Mouse (Mus musculus): ENCODE measurements around the gene Lonrf2. TPM values are rescaled to one million over a fixed set of nuclear protein-coding genes. Genes with fewer than 3 reads are reported as not detected.

Gene Lonrf2
- total RNA-seq, 2 experiments from 2014 or later: 120 to 121 TPM

DNA sequence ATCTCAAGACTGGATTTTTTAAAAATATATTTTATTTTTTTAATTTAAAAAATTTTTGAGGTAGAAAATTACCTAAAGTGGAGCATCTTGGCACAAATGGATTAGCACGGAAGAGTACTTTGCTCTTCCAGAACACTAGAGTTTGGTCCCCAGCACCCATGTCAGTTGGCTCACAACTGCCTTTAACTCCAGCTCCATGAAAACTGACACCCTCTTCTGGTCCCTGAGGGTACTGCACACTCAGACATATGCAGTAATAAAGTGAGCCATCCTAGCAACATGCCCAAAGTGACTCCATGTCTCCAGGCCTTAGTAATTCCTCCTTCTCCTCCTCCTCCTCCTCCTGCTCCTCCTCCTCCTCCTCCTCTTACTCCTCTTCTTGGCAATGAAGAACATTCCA lies 58.2 kb downstream of the Lonrf2 start:
- no peak for DNase-seq (ENCODE audit: low spot score in 2 of 2)
- intact Hi-C loops (cut with DNase I): no loop called here

DNA sequence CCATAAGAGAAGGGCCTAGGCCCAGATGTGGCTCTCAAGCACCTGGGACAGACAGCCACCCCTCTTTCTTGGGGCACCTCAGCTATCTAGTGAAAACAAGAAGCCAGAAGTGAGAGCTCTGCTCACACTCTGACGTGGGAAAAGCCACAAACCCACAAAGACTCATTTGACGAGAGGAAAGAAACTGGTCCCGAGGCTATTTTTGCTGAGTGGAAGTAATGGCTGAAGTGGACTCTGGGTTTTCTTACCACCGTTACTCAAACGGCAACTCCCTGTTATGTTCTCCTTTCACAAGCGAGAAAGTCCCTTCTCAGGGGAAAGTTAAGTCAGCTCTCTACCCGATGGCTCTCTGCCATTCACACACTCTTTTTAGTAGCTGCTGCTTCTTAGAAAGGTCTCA lies 59.0 kb downstream of the Lonrf2 start:
- no peak for DNase-seq (ENCODE audit: low spot score in 2 of 2)
- intact Hi-C loops (cut with DNase I): no loop called here

DNA sequence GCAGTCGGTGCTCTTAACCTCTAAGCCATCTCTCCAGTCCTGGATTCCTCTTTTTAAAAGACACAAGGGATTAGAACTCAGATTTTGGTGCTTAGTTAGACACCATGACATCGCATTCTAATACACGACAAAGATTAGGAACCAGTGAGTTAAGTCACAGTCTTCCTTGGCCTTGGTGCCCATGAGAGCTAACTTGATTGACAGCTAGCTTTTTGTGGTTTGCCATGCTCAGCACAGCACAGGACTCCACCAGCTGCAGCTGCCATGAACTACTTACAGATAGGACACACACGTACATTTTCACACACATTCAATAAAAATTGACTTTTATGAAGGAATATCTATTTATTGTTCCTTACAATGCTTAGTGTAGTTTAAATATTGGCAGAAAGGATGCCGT lies 60.8 kb downstream of the Lonrf2 start:
- DNase-seq (ENCODE audit: low spot score in 2 of 2): no peak
- intact Hi-C loops (cut with DNase I): no loop called here

DNA sequence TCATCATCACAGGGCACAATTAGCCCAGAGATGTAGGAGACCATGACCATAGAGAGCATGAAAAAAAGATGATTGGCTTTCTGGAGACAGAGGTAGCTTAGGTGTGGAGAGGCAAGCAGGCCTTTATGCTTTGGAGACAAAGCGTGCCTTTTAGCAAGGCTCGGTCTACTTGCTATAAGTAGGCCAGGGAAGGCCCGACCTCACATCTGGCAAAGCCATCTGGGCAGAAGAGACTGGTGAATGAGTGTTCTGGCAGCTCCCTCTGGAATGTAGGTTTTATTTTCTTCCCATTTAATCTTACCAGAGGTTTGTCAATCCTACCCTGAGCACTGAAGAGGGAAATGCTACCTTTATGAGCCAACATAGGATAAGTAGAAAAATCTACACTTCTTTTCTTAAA lies 65.8 kb downstream of the Lonrf2 start:
- DNase-seq (ENCODE audit: low spot score in 2 of 2): no peak
- intact Hi-C loops (cut with DNase I): loop anchor here (1.0 to 2.0 kb wide), 2 partner anchors 378 to 586 kb away; no protein-coding TSS in a partner anchor

DNA sequence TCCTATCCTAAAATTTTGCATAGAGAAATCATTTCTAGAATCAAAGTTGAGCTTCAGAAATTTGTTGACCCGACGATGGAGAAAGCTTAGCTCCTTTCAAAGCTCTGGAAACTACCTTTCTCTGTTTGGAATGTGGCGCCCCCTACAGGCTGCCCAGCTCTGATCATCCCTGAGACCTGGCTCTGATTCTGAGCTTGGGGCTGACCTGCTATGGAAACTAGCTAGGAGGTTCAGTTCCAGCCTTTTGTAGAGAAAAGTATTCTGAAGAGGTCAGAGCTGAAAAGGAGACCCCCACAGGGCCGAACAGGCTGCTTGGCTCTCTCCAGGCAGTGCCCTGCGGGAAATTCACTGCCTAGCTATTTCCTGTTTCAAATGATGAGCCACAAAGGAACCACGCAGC lies 66.6 kb downstream of the Lonrf2 start:
- DNase-seq (ENCODE audit: low spot score in 2 of 2): peak; percentile 70 to 71
- intact Hi-C loops (cut with DNase I): loop anchor here (1.0 to 5.0 kb wide), 4 partner anchors 143 to 586 kb away; no protein-coding TSS in a partner anchor

DNA sequence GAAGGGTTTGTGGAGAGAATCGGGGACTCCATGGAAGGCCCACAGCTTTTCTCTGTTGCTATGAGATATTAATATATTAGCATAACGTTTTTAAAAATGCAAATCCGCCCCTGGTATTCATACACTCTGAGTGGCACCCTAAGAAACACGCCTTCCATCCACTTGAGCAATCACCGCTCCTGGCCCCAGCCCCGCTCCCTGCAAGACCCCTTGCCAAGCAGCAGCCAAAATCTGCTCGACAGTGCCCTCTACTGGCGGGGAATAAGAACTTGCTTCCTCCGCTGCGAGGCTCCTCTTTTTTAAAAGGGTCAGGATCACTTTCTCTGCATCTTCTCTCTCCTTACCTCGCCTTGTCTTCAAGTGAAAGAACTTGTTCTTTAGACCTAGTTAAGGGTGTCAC lies 68.7 kb downstream of the Lonrf2 start:
- intact Hi-C loops (cut with DNase I): loop anchor here (5.0 kb wide), 2 partner anchors 141 to 451 kb away; no protein-coding TSS in a partner anchor
- DNase-seq (ENCODE audit: low spot score in 2 of 2): peak; percentile 59 to 60

DNA sequence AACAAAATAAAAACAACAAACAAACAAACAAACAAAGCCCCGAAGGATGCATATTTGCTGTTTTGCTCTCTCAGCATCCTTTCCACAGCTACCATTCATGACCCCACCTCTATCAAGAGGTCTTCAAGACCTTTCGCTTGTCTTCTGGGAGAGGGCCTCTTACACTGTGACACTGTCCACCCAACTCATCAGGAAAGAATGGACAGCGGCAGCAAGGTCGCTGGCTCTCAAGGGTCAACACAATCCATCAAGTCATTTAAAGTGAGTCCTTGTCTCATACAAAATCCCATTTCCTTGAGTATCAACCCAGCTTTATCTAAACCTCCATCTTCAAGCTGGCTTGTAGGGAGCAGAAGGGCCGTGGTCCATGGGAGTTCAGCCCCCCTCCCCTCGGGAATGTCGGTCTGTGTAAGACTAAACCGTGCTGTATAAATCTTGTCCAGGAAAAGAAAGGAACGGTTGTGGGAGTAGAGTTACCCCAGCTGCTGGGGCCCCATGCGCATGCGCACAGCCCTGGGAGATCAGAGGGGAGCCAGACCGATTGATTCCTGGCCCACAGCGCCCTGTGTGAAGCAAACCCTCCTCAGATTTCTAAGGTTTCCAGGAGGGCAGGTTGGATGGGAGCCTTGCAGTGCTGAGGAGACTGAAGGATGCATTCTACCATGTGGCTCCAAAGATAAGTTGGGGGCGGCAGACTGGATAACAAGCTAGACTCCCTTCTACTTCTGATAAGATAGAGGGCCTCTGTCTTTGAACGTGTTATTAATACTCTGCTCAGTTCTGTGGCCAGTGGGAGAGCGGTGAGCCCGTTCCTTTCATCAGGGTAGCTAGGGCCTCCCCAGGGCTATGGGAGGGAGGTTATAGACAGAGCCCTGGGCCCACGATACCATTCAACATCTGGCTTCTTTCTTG lies 69.6 kb downstream of the Lonrf2 start:
- no peak for DNase-seq (ENCODE audit: low spot score in 2 of 2)
- intact Hi-C loops (cut with DNase I): loop anchor here (5.0 kb wide), 2 partner anchors 140 to 450 kb away; no protein-coding TSS in a partner anchor

DNA sequence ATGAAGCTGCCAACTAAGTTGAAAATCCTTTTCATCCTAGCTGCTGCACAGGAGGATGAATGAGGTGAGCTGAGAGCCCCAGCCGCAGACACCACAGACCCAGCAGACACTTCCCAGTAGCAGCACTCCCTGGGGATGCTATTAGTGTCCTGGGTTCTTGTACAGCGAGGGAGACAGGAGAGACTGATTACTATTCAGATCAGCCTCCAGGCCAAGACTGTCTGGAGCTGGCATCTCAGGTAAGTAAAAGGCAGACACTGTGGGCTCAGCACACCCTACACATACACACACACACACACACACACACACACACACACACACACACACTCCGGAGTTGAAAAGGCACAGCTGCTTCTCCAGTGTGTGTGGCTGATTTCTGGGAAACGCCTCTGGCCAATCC lies 70.3 kb downstream of the Lonrf2 start:
- no peak for DNase-seq (ENCODE audit: low spot score in 2 of 2)
- intact Hi-C loops (cut with DNase I): loop anchor here (5.0 kb wide), 2 partner anchors 139 to 449 kb away; no protein-coding TSS in a partner anchor

DNA sequence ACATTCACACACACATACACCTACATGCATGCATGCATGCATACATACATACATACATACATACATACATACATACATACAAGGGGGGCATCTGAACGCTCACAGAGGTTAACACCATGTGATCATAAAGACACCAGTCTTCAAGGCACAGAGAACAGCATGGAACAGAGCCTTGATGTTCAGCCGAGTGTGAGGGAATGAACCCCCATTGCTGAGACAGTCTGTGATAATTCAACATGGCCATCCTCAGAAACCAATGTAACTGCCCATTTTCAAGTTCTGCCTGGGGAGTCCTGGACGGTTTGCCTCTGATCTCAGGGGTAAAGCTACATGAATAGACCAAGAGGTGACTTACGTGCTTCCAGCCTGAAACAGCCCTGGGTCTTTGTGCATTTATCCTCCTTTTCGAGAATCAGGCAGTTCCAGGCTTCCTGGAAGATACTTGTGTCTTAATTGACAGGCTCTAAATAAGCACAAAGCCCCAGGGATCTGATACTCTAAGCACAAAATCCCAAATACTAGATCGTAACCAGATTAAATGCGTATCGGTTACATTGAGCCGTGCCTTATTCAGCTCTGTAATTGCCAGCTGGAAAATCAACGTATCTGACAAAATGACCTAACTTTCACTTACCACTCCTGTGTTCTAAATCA lies 72.4 kb downstream of the Lonrf2 start:
- intact Hi-C loops (cut with DNase I): no loop called here

DNA sequence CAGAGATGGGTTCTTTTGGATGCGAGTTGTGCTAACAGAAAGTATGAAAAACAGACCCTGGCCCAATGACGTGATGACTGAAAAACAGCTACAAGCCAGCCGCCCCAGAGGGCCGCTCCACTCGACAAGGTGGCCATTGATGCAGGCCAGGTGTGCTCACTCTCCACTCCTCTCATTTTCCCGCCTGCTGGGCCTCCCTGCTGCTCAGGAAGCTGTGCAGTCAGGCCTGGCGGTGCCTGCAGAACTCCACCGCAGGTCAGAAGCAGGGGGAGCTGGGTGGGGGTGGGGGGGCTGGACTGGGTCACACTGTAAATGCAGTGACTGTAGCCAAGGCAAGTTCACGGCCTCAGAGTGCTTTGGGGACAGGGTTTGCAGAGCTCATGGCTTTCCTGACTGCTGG lies 76.1 kb downstream of the Lonrf2 start:
- DNase-seq (ENCODE audit: low spot score in 2 of 2): no peak
- intact Hi-C loops (cut with DNase I): no loop called here

More for the DNA sequence above, 72.4 kb downstream of the Lonrf2 start:
- no peak for DNase-seq (ENCODE audit: low spot score in 2 of 2)

DNA sequence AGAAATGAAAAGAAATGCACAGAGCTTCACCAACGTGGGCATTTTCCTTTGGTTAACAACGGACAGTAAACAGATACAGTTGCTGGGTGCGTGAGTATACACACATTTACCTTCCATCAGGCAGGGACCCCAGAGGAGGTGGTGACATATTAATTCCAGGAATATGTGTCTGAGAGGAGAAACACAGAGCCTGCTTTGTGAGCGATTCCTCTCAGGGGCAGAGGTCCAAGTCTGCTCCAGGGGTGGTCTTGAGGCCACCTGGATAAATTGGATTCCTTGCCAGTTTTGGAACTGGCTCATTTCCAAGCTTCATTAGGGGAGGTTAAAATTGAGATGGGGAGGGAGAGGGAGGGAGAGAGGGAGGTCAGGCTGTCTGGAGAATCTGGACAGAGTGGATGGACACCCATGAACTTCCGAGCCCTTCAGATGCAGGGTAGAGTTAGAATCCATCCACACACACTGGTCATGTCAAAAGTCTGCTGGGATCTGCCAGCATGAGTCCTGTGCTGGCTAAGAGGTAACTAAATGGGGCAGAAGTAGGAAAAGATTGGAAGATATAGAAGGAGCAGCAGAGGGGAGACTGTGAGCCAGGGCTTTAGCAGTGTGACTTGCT lies 78.6 kb downstream of the Lonrf2 start:
- DNase-seq (ENCODE audit: low spot score in 2 of 2): no peak

DNA sequence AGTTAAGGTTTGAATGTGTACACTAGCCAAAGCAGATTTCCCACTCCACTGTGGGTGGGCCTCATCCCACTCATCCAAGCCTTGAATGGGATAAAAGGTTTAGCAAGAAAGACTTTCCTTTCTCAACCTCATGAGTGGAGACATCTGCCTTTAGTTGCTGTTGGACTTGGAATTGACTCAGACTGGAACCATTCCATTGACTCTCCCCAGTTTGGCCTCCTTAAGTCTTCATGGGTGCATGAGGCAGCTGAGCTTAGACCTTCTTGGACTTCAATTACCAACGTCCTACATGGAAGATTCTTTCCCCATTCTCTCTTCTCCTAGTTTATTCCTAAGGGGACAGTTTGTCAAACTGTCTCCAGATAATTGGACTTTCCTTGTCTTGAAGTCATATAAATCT lies 92.6 kb downstream of the Lonrf2 start:
- intact Hi-C loops (cut with DNase I): no loop called here
- no peak for DNase-seq (ENCODE audit: low spot score in 2 of 2)

More for the DNA sequence above, 78.6 kb downstream of the Lonrf2 start:
- intact Hi-C loops (cut with DNase I): no loop called here

Other genes with a start within 250 kb of the Lonrf2 start
- 100 to 1,000 TPM in 1 of 2 experiments, 10 to 100 TPM in 1; 94.2 to 102 TPM for gene Aff3, start 171.8 kb downstream of the Lonrf2 start, total RNA-seq (2021)
- 10 to 100 TPM; 62.0 to 67.5 TPM for gene Chst10, start 61.5 kb upstream of the Lonrf2 start, total RNA-seq (2021)
- gene Nms, start 102.4 kb upstream of the Lonrf2 start, total RNA-seq (2021): not detected
- gene Pdcl3, start 148.9 kb upstream of the Lonrf2 start, total RNA-seq (2021): 10 to 100 TPM; 38.0 to 42.0 TPM

Data from left cerebral cortex, postnatal 25 days (tissue).